Mouse (Mus musculus): ENCODE results near the gene Adgrl3. TPM values are rescaled to one million over a fixed set of nuclear protein-coding genes. Genes with fewer than 3 reads are reported as not detected.

The Adgrl3 gene
- polyA plus RNA-seq, 1 experiment from 2014 or later = 66.6 TPM

DNA sequence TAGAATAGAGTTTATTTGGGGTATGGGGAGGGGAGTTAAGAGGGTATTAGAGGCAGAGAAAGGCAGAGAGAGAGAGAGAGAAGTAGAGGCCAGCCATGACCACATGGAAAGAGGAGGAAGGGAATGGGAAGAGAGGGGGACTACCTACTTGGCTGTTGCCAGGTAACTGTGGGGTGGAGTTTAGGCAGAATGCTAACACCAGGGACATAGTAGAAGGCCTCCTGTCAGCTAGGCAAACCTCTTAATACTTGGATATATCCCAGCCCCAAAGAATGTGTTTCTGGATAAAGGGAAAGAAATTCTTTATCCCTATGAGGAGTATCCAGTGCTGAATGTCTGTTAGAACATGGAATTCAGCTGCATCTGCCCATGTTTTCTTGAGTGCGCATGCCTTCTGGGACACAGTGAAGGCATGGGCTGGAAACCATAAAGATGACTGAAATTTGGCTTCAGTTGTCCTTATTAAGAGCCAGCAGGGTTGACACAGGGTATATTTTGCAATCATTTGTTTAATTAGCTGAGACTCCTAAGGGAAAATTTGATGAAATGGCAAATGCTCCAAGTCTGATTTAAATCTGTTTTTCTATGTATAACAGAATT is 573.6 kb downstream of the Adgrl3 start:
- no peak overlapping the region for H3K9ac ChIP-seq
- no peak overlapping the region for H3K4me2 ChIP-seq
- 78% methylated on average over 1 of the region's 1 CpGs for WGBS
- no peaks in the 10 kb centered on the region for H3K27me3 ChIP-seq
- peaks cover 5% of the 10 kb centered on the region; the same call in 1 of the 2 replicates for H3K4me1 ChIP-seq (replicated peaks)
- H3K9me3 ChIP-seq = no peaks in the 10 kb centered on the region
- no peaks in the 10 kb centered on the region for H3K36me3 ChIP-seq
- 0 out of 2 replicates have a peak, but pooled peaks have one; percentile 13 for ATAC-seq (ENCODE audit: low FRiP score, low read depth)
- 0 out of 2 replicates have a peak overlapping the region, but pooled peaks have one; percentile 30 for H3K27ac ChIP-seq (replicated peaks)
- H3K4me3 ChIP-seq = no peak overlapping the region

DNA sequence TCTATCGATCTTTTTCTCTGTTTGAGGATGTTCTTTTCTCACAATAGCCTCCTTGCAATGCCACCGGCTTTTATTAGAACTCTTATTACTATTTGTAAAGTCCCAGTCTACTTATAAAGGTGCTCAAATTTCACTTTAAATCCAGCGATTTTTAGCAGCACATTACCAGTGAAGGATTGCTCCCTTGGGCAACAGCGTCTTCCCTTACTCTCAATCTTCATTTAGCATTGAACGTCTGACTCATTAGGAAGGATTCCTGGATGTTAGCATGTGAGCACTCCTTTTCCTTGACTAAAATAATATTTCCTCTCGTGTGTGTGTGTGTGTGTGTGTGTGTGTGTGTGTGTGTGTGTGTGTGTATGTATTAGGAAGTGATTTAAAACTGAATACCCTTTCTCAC is 578.1 kb downstream of the Adgrl3 start:
- no peak overlapping the region for H3K4me2 ChIP-seq
- H3K4me3 ChIP-seq = no peak overlapping the region
- peaks cover 5% of the 10 kb centered on the region; the same call in 1 of the 2 replicates for H3K4me1 ChIP-seq (replicated peaks)
- no peaks in the 10 kb centered on the region for H3K9me3 ChIP-seq
- no peaks in the 10 kb centered on the region for H3K27me3 ChIP-seq
- 45% methylated on average over 6 of the region's 6 CpGs for WGBS
- H3K9ac ChIP-seq = no peak overlapping the region
- H3K27ac ChIP-seq (replicated peaks) = no peak overlapping the region
- no peaks in the 10 kb centered on the region for H3K36me3 ChIP-seq
- no peak for ATAC-seq (ENCODE audit: low FRiP score, low read depth)

DNA sequence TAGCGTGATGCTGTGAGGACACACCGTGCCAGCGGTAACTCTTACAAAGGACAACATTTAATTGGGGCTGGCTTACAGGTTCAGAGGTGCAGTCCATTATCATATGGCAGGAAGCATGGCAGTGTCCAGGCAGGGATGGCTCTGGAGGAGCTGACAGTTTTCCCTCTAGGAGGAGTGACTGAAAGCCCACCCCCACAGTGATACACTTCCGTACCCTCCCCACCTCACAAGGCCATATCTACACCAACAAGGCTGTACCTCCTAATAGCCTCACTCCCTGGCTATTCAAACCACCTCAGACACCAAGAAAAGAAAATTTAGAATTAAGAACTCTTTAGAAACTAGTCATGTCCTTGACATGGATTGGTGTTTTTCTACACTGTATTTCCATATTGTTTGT is 583.0 kb downstream of the Adgrl3 start:
- Histone ChIP-seq H3K9ac (no peak overlapping the region), H3K4me3 (no peak overlapping the region), H3K4me1 (replicated peaks) (peaks cover 2% of the 10 kb centered on the region; the same call in 1 of the 2 replicates), H3K4me2 (no peak overlapping the region), H3K27ac (replicated peaks) (no peak overlapping the region), H3K9me3 (no peaks in the 10 kb centered on the region), H3K27me3 (no peaks in the 10 kb centered on the region), H3K36me3 (no peaks in the 10 kb centered on the region)
- no peak for ATAC-seq (ENCODE audit: low FRiP score, low read depth)
- 89% methylated on average over 4 of the region's 4 CpGs for WGBS

DNA sequence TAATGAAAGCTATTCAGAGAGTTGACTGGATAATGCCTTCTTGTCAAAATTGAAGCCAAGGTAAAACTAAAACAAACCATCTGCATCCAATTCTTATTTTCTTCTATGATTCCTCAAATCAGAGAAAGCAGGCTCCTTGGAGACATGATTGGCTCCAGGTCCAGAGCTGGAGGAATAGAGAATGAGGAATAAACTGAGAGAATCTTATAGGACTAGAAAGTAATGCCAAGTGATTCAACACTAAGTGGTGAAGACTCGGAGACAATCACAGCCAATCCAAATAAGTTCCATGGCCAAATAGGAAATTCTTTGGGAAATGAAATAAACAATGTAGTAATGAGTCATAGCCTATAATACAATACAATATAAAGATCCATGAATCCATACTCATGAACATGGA is 585.7 kb downstream of the Adgrl3 start:
- Histone ChIP-seq H3K4me2 (no peak overlapping the region), H3K27ac (replicated peaks) (no peak overlapping the region), H3K4me1 (replicated peaks) (no peaks in the 10 kb centered on the region; the same call in 1 of the 2 replicates), H3K9ac (no peak overlapping the region), H3K36me3 (no peaks in the 10 kb centered on the region), H3K9me3 (no peaks in the 10 kb centered on the region), H3K4me3 (no peak overlapping the region), H3K27me3 (no peaks in the 10 kb centered on the region)
- 94% methylated on average over 1 of the region's 1 CpGs for WGBS
- ATAC-seq (ENCODE audit: low FRiP score, low read depth) = no peak

DNA sequence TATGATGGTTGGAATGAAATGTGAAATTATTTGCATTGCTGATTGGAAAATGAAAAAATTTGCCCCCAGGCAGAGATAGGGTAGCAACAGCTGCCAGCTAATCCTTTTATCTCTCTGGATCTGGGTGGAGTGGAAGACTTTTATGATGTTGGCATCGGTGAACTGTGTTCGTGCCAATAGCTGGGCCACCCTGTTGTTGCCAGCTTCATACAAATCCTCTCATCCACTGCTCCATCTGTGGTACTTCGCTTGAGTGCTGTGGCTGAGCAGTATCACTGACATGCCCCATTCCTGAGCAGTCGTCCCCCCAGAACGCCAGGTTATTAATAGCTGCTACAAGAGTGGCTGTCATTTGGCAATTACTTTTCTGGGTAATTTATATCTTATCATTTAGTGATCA is 590.3 kb downstream of the Adgrl3 start:
- Histone ChIP-seq H3K4me3 (no peak overlapping the region), H3K9me3 (no peaks in the 10 kb centered on the region), H3K27ac (replicated peaks) (no peak overlapping the region), H3K9ac (no peak overlapping the region), H3K36me3 (no peaks in the 10 kb centered on the region), H3K4me1 (replicated peaks) (no peaks in the 10 kb centered on the region; the same call in 1 of the 2 replicates), H3K27me3 (no peaks in the 10 kb centered on the region), H3K4me2 (no peak overlapping the region)
- peak; percentile 87 for ATAC-seq (ENCODE audit: low FRiP score, low read depth)
- WGBS = 64% methylated on average over 5 of the region's 5 CpGs

DNA sequence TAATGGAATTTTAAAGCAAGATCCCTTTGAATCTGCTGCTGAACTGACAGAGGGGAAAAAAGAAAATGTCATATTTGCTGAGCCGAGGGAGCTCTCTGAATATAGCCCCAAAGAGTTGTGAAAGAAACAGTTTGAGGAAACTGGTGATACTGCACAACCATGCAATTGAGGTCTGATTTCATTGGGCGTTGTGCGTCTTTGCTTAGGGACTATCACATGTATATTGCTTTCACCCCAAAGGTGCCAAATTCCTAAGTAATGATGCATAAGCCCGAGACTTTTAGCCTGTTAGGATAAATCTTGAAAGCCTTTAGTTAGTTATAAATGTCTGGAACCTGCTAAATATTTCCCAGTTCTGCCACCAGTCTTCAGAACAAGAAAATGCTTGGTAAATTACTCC is 594.7 kb downstream of the Adgrl3 start:
- no peak overlapping the region for H3K9ac ChIP-seq
- no peaks in the 10 kb centered on the region for H3K9me3 ChIP-seq
- no peaks in the 10 kb centered on the region; the same call in 1 of the 2 replicates for H3K4me1 ChIP-seq (replicated peaks)
- 79% methylated on average over 4 of the region's 4 CpGs for WGBS
- no peak overlapping the region for H3K4me3 ChIP-seq
- no peaks in the 10 kb centered on the region for H3K27me3 ChIP-seq
- no peak overlapping the region for H3K4me2 ChIP-seq
- H3K27ac ChIP-seq (replicated peaks) = no peak overlapping the region
- no peak for ATAC-seq (ENCODE audit: low FRiP score, low read depth)
- no peaks in the 10 kb centered on the region for H3K36me3 ChIP-seq

DNA sequence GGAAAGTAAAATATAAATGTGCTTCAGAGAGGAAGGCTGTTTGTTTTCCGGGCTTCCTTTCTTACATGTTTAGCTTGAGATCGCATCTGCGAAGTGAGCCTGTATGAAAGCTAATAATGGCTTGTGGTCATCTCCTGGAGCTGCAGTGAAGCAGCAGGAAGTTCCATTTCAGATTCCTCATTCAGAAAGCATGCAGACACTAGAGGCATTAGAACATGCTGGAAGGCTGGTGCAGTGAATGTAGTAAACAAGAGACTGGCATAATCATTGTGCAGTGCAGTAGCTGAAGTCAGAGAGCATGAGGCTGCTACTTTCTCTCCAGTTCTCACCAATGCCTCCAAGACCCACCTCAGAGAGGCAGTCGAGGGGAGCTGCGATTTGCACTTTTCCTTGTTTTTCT is 601.2 kb downstream of the Adgrl3 start:
- ATAC-seq (ENCODE audit: low FRiP score, low read depth) = no peak
- no peak overlapping the region for H3K4me2 ChIP-seq
- H3K9ac ChIP-seq = no peak overlapping the region
- H3K4me1 ChIP-seq (replicated peaks) = 0 out of 2 replicates have a peak, but pooled peaks cover 5% of the 10 kb centered on the region
- 80% methylated on average over 5 of the region's 5 CpGs for WGBS
- H3K27me3 ChIP-seq = no peaks in the 10 kb centered on the region
- H3K9me3 ChIP-seq = no peaks in the 10 kb centered on the region
- no peaks in the 10 kb centered on the region for H3K36me3 ChIP-seq
- H3K4me3 ChIP-seq = no peak overlapping the region
- H3K27ac ChIP-seq (replicated peaks) = no peak overlapping the region

DNA sequence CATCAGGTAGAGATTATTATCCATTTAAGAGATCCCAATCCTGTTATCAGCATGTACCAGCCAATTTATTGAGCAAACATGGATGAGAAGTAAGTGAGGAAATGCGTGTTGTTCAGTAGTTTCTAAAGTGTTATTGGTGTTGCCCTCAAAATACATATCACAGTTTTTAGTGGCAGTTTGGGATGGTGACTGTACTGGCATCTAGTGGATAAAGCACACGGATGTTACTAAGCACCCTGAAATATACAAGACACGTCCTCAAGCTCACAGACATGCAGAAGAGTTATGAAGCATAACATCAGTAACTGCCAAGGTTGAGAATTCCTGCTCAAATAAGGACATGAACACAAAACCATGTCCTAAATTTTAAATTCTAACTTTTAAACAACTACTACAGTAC is 601.8 kb downstream of the Adgrl3 start:
- Histone ChIP-seq H3K36me3 (no peaks in the 10 kb centered on the region), H3K9me3 (no peaks in the 10 kb centered on the region), H3K4me1 (replicated peaks) (0 out of 2 replicates have a peak, but pooled peaks cover 5% of the 10 kb centered on the region), H3K4me2 (no peak overlapping the region), H3K4me3 (no peak overlapping the region), H3K27me3 (no peaks in the 10 kb centered on the region), H3K9ac (no peak overlapping the region), H3K27ac (replicated peaks) (no peak overlapping the region)
- 74% methylated on average over 3 of the region's 3 CpGs for WGBS
- ATAC-seq (ENCODE audit: low FRiP score, low read depth) = no peak

DNA sequence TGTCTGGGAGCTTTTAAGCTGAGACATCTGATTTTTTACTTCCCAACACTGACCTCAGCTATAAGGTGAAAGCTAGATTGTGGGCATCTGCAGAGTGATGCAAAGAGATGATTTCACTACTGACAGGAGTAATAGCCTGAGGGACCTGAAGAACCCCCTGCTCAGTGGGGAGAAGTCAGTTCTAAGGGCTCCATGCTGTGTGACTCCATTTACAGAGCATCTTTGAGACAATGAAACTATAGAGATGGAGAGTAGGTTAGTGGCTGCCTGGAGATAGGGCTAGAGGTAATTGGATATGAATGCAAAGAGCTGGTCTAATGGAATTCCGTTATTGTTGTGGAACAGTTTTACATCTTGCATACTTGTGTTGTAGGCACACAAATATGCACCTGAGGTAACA is 603.9 kb downstream of the Adgrl3 start:
- no peak for ATAC-seq (ENCODE audit: low FRiP score, low read depth)
- WGBS = 18% methylated on average over 1 of the region's 1 CpGs
- Histone ChIP-seq H3K4me3 (no peak overlapping the region), H3K27ac (replicated peaks) (no peak overlapping the region), H3K27me3 (no peaks in the 10 kb centered on the region), H3K9ac (no peak overlapping the region), H3K4me2 (no peak overlapping the region), H3K36me3 (no peaks in the 10 kb centered on the region), H3K4me1 (replicated peaks) (0 out of 2 replicates have a peak, but pooled peaks cover 5% of the 10 kb centered on the region), H3K9me3 (no peaks in the 10 kb centered on the region)

DNA sequence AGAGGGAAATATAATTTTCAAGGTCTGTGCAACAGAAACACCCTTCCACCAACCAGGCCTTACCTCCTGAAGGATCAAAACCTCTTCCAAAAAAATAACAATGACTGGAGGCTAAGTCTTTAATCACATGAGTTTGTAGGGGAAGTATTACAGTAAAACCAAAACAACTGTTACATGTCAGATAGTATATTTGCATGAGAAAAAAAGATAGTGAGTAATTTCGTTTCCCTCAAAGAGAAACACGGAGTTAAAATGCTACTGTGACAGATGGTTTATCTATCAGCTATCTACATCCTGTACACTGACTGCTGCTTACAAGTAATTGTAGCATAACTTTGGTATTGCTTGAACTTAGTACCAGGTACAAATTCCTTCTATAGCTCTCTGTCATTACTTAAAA is 616.2 kb downstream of the Adgrl3 start:
- no peak overlapping the region for H3K9ac ChIP-seq
- no peak for ATAC-seq (ENCODE audit: low FRiP score, low read depth)
- H3K27ac ChIP-seq (replicated peaks) = no peak overlapping the region
- no peaks in the 10 kb centered on the region for H3K4me1 ChIP-seq (replicated peaks)
- WGBS = 83% methylated on average over 2 of the region's 2 CpGs
- H3K36me3 ChIP-seq = no peaks in the 10 kb centered on the region
- H3K4me2 ChIP-seq = no peak overlapping the region
- H3K27me3 ChIP-seq = no peaks in the 10 kb centered on the region
- no peaks in the 10 kb centered on the region for H3K9me3 ChIP-seq
- no peak overlapping the region for H3K4me3 ChIP-seq

DNA sequence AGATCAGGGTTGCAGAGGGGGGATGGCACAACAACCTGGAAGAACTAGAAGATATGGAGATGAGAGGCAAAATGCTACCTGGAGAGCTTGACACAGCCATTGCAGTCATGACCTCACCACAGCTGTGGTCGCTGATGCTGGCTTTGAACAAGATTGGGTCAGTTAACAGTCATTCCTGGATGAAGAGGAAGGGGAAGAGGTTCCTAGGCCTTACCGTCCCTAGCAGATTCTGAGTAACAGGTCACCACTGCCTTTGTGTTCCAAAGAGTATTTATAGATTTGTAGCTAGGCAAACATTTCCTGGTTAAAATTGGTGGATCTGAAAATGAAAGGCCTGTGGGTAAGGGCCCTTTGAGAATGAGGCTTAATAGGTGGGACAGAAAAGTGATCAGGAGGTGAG is 618.5 kb downstream of the Adgrl3 start:
- H3K4me1 ChIP-seq (replicated peaks) = no peaks in the 10 kb centered on the region
- no peak for ATAC-seq (ENCODE audit: low FRiP score, low read depth)
- H3K9ac ChIP-seq = no peak overlapping the region
- no peak overlapping the region for H3K4me3 ChIP-seq
- WGBS = 90% methylated on average over 2 of the region's 2 CpGs
- H3K27ac ChIP-seq (replicated peaks) = no peak overlapping the region
- H3K9me3 ChIP-seq = no peaks in the 10 kb centered on the region
- no peaks in the 10 kb centered on the region for H3K36me3 ChIP-seq
- H3K27me3 ChIP-seq = no peaks in the 10 kb centered on the region
- H3K4me2 ChIP-seq = no peak overlapping the region

DNA sequence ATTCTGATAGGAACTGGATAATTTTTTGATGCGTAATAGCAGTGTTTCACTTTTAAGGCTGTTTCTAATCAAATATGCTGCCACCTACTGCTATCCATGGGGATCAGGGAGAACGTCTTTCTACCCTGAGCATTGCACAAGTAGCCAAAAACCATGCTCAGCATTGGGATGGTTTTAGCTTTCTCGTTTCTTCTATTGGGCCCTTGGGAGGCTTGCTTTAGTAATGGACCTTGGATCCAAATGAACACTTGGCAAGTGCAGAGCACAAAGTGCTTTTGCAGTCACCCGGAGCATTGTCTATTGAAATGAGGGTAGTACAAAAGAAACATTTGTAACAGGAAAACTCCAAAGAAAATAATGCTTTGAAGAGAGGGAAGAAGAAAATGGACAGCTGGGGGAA is 620.2 kb downstream of the Adgrl3 start:
- Histone ChIP-seq H3K36me3 (no peaks in the 10 kb centered on the region), H3K27me3 (no peaks in the 10 kb centered on the region), H3K9ac (no peak overlapping the region), H3K4me2 (no peak overlapping the region), H3K4me3 (no peak overlapping the region), H3K27ac (replicated peaks) (0 out of 2 replicates have a peak overlapping the region, but pooled peaks have one; percentile 8), H3K9me3 (no peaks in the 10 kb centered on the region), H3K4me1 (replicated peaks) (no peaks in the 10 kb centered on the region)
- ATAC-seq (ENCODE audit: low FRiP score, low read depth) = no peak
- WGBS = 36% methylated on average over 4 of the region's 4 CpGs

DNA sequence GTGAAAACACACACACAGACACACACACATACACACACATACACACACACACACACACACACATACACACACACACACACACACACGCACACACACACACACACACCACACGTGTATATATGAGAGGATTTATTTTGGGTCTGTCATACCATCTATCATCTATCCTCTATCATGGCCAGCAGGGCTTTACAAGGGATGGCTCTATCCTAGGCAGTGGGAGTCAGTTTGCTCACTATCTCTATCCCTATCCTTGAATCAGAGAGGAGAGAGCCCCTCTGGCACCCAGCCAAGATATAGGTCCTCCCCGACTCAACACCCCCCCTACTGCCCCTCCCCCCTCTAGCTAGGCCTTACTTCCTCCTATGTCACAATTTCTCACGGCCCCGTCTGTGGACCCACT is 625.6 kb downstream of the Adgrl3 start:
- WGBS = 89% methylated on average over 5 of the region's 5 CpGs
- no peak overlapping the region for H3K4me2 ChIP-seq
- no peak for ATAC-seq (ENCODE audit: low FRiP score, low read depth)
- H3K36me3 ChIP-seq = peaks cover 8% of the 10 kb centered on the region; the same call in 1 of the 2 replicates
- no peak overlapping the region for H3K9ac ChIP-seq
- no peaks in the 10 kb centered on the region for H3K9me3 ChIP-seq
- no peak overlapping the region for H3K27ac ChIP-seq (replicated peaks)
- H3K4me3 ChIP-seq = no peak overlapping the region
- no peaks in the 10 kb centered on the region for H3K27me3 ChIP-seq
- H3K4me1 ChIP-seq (replicated peaks) = no peaks in the 10 kb centered on the region; the same call in 1 of the 2 replicates
